Mouse (Mus musculus) liver, adult 2 months (tissue): ENCODE measurements around the gene Cd82. TPM values are rescaled to one million over a fixed set of nuclear protein-coding genes. Genes with fewer than 3 reads are reported as not detected.

Experiments
- DNase-seq: peaks from one replicate; pipeline ENCODE4 v3.0.0-alpha.2; 2011; ENCODE audit warnings: low read depth, low spot score; ENCODE audit errors: extremely low read depth
- H3K27ac ChIP-seq: fragments of 200-500 bp; replicated peaks from 2 replicates; pipeline ENCODE4 v1.5.1; 2012; ENCODE audit warnings: low read depth, mild to moderate bottlenecking, control low read depth, inconsistent platforms, low read length; ENCODE audit not compliant: insufficient read depth
- H3K27me3 ChIP-seq: fragments of 200-500 bp; 2 replicates; pipeline ENCODE4 v1.6.1; 2012; ENCODE audit warnings: mild to moderate bottlenecking, moderate library complexity, low read length, inconsistent platforms; ENCODE audit not compliant: control insufficient read depth, insufficient read depth
- H3K36me3 ChIP-seq: fragments of 200-500 bp; 2 replicates; pipeline ENCODE4 v1.6.1; 2012; ENCODE audit warnings: low read length, inconsistent platforms; ENCODE audit not compliant: control insufficient read depth, insufficient read depth
- H3K4me1 ChIP-seq: fragments of 200-500 bp; 2 replicates; pipeline ENCODE4 v1.6.1; 2011; ENCODE audit warnings: low read length; ENCODE audit not compliant: control insufficient read depth, insufficient read depth
- H3K4me3 ChIP-seq: fragments of 200-500 bp; 2 replicates; pipeline ENCODE4 v1.5.1; 2011; ENCODE audit warnings: low read depth, mild to moderate bottlenecking, control low read depth, low read length, moderate library complexity; ENCODE audit not compliant: insufficient read depth
- H3K79me2 ChIP-seq: fragments of 200-500 bp; 2 replicates; pipeline ENCODE4 v1.6.1; 2012; ENCODE audit warnings: inconsistent platforms, mild to moderate bottlenecking, low read length, moderate library complexity; ENCODE audit not compliant: control insufficient read depth, insufficient read depth
- H3K9ac ChIP-seq: fragments of 200-500 bp; 2 replicates; pipeline ENCODE4 v1.6.1; 2012; ENCODE audit warnings: low read depth, mild to moderate bottlenecking, control low read depth, inconsistent platforms, low read length
- CTCF ChIP-seq: fragments of 200-500 bp; IDR thresholded peaks from 2 replicates; pipeline ENCODE4 v1.5.1; 2011; ENCODE audit warnings: low read depth, low read length, control low read depth
- POLR2A ChIP-seq: fragments of 200-500 bp; IDR thresholded peaks from 2 replicates; pipeline ENCODE4 v1.6.1; 2011; ENCODE audit warnings: low read length, control low read depth; ENCODE audit not compliant: insufficient read depth; ENCODE audit errors: extremely low read depth
- WGBS: fragments of 180-500 bp; shearing (Covaris S2); methylation state at CpG from one replicate; pipeline ENCODE4 v1.1.7; 2018; 5-methylcytosine and 5-hydroxymethylcytosine counted together
- polyA plus RNA-seq: library from polyadenylated mRNA; depleted of rRNA; stranded (reverse); fragments of >200 nt; gene quantifications from 2 replicates; pipeline ENCODE4 v1.2.3, GENCODE M21; 2012
- total RNA-seq: library from RNA; depleted of rRNA; stranded (reverse); fragments of >200 nt; gene quantifications from 2 replicates; pipeline ENCODE4 v1.2.3, GENCODE M21; 2014

Cd82 gene
- total and polyA plus RNA-seq, 2 experiments: 81.6 to 148 TPM

DNA sequence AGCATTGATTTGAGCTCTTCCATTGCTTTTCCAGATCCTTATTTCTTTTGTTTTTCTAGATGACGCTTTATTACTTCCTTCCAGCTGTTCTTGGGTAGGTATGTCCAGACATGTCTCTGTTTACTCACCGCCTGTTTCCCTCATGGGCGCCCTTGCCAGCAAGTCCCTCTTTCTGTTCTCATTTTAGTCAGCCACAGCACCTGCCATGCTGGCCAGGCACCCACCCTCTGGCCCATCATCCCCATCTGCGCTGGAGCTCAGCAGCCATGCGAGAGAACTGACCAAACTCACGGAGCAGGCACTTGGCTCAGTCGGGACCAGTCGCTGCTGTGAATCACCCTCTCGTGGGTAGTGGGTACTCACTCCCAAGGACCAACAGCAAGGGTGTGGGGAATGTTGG lies 11.0 kb upstream of the Cd82 start:
- Histone ChIP-seq H3K4me3 (no peak overlapping the region), H3K9ac (no peak overlapping the region), H3K79me2 (no peaks in the 10 kb centered on the region), H3K4me1 (peaks cover 8% of the 10 kb centered on the region), H3K27ac (no peak overlapping the region), H3K27me3 (no peaks in the 10 kb centered on the region), H3K36me3 (no peaks in the 10 kb centered on the region)
- no peak for TF ChIP-seq CTCF
- DNase-seq: no peak
- WGBS: 75% methylated on average over 9 of the region's 9 CpGs

GRCm38 (mm10) chr2:93470849-93471576 lies 8.1 kb upstream of the Cd82 start:
- H3K79me2 ChIP-seq: no peaks in the 10 kb centered on the region
- DNase-seq: peak; percentile 78
- no peaks in the 10 kb centered on the region for H3K27me3 ChIP-seq
- WGBS: 17% methylated on average over 3 of the region's 3 CpGs
- TF ChIP-seq CTCF (peak; percentile 74), POLR2A (no peak)
- no peak overlapping the region for H3K27ac ChIP-seq
- no peak overlapping the region for H3K4me3 ChIP-seq
- H3K4me1 ChIP-seq: peaks cover 8% of the 10 kb centered on the region
- H3K9ac ChIP-seq: no peak overlapping the region
- H3K36me3 ChIP-seq: no peaks in the 10 kb centered on the region

DNA sequence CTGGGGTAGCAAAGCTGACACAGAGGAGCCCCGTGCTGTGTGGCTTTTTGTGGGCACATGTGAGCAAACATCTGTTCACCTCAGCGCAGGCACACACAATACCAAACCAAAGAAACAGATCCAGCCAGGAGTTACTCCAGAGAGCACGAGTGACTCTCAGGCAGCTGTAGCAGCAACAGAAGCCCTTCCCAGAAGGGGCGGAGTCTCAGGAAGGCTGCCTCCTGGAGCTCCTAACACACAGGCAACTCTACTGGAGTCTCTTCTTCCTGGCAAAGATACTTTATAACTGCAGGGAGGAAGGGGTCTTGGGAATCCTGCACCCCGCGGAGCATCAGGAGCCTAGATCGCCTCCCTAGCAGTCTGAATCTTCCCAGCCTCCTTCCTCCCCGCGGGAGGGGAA lies 7.2 kb upstream of the Cd82 start:
- no peak for TF ChIP-seq CTCF
- no peak for TF ChIP-seq POLR2A
- no peaks in the 10 kb centered on the region for H3K36me3 ChIP-seq
- WGBS: 3% methylated on average over 9 of the region's 9 CpGs
- no peaks in the 10 kb centered on the region for H3K79me2 ChIP-seq
- DNase-seq: peak; percentile 76
- H3K4me1 ChIP-seq: peaks cover 8% of the 10 kb centered on the region
- H3K27ac ChIP-seq: no peak overlapping the region
- H3K27me3 ChIP-seq: no peaks in the 10 kb centered on the region
- H3K9ac ChIP-seq: peak overlapping the region; percentile 59
- H3K4me3 ChIP-seq: peak overlapping the region; percentile 42; the same call in 1 of the 2 replicates

DNA sequence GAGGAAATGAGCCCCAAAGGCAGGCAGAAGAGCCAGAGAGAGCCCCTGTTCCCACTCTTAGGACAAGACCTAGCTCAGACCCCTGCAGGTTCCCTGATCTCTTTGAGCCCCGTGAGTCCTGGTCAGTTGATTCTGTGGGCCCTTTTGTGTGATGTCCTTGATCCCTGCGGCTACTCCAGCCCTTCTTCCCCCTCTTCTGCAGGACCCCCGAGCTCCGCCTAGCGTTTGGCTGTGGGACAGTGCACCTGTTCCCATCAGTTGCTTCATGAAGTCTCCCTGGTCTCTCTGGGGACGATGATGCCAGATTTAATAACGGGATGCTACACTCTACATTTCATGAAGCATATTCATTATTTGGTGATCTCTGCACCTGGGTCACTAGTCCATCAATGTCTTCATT lies 6.2 kb upstream of the Cd82 start:
- WGBS: 37% methylated on average over 7 of the region's 7 CpGs
- Histone ChIP-seq H3K36me3 (no peaks in the 10 kb centered on the region), H3K4me1 (peaks cover 8% of the 10 kb centered on the region), H3K79me2 (no peaks in the 10 kb centered on the region), H3K27me3 (no peaks in the 10 kb centered on the region), H3K4me3 (no peak overlapping the region), H3K27ac (no peak overlapping the region), H3K9ac (no peak overlapping the region)
- no peak for DNase-seq
- peak; percentile 54 for TF ChIP-seq CTCF
- TF ChIP-seq POLR2A: no peak

DNA sequence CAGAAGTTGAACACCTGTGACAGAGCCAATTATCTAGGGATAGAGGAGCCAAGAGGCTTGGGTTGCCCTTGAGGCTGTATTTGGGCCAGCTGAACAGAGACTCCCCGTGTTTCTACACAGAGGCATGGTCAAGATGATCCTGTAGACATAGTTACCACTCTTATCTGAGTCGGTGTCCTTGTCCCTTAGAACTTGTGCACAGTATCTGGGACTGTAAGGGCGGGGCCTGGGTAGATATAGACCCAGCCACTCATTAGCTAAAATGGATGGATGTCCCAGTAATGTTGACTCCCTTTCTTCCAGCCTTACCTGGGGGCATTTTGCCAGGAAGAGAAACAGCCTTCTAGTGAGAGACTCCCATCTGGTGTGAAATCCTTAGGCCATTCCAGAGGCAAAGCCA lies 3.4 kb upstream of the Cd82 start:
- WGBS: 91% methylated on average over 3 of the region's 3 CpGs
- Histone ChIP-seq H3K27me3 (no peaks in the 10 kb centered on the region), H3K4me1 (peaks cover 10% of the 10 kb centered on the region), H3K36me3 (no peaks in the 10 kb centered on the region), H3K4me3 (no peak overlapping the region), H3K27ac (no peak overlapping the region), H3K79me2 (peaks cover 6% of the 10 kb centered on the region; the same call in 1 of the 2 replicates), H3K9ac (no peak overlapping the region)
- TF ChIP-seq POLR2A (no peak), CTCF (no peak)
- DNase-seq: no peak
